Mouse (Mus musculus): ENCODE measurements around the gene Rhbdl2. TPM values are rescaled to one million over a fixed set of nuclear protein-coding genes. Genes with fewer than 3 reads are reported as not detected.
A peak's percentile ranks its signal among the peaks of the same experiment; 100 is the strongest.

Rhbdl2 gene
- not detected in 2 replicates for polyA plus RNA-seq (2012; ENCODE audit: insufficient read depth, low replicate concordance)

- no peaks in the 10 kb centered on the region for H3K9me3 ChIP-seq
- TF ChIP-seq GATA1 (IDR thresholded peaks at IDR 0.05; ENCODE audit: borderline replicate concordance, low read length), result no peak
- no peak for TF ChIP-seq FLI1 (IDR thresholded peaks at IDR 0.05; ENCODE audit: low read length)
- H3K4me3 ChIP-seq (replicated peaks), result no peak within 1 kb of the TSS
- H3K27me3 ChIP-seq (replicated peaks), result peaks cover 4% of the 10 kb centered on the region
- peaks cover 6% of the 10 kb centered on the region for H3K4me1 ChIP-seq
- no peaks in the 10 kb centered on the region for H3K36me3 ChIP-seq (replicated peaks; ENCODE audit: low read length)
Observed at GRCm38 (mm10) chr4:123787191-123787985, at the start of gene Rhbdl2. Gene Rhbdl2 (plus strand): TSS chr4:123787874.

- H3K36me3 ChIP-seq (replicated peaks; ENCODE audit: low read length), result peaks cover 85% of the 10 kb centered on the region
- H3K4me3 ChIP-seq (replicated peaks), result no peak overlapping the region
- TF ChIP-seq FLI1 (IDR thresholded peaks at IDR 0.05; ENCODE audit: low read length) (no peak), GATA1 (IDR thresholded peaks at IDR 0.05; ENCODE audit: borderline replicate concordance, low read length) (no peak)
Observed at GRCm38 (mm10) chr4:123738708-123739107, 49.0 kb upstream of the Rhbdl2 start.

GRCm38 (mm10) chr4:123742891-123743290 lies 44.8 kb upstream of the Rhbdl2 start:
- Histone ChIP-seq H3K27me3 (replicated peaks) (no peaks in the 10 kb centered on the region), H3K36me3 (replicated peaks; ENCODE audit: low read length) (peaks cover 88% of the 10 kb centered on the region), H3K4me3 (replicated peaks) (no peak overlapping the region), H3K4me1 (peaks cover 55% of the 10 kb centered on the region), H3K9me3 (no peaks in the 10 kb centered on the region)
- TF ChIP-seq GATA1 (IDR thresholded peaks at IDR 0.05; ENCODE audit: borderline replicate concordance, low read length), result no peak
- TF ChIP-seq FLI1 (IDR thresholded peaks at IDR 0.05; ENCODE audit: low read length), result no peak

More at GRCm38 (mm10) chr4:123738708-123739107, 49.0 kb upstream of the Rhbdl2 start:
- H3K4me1 ChIP-seq, result peaks cover 16% of the 10 kb centered on the region
- H3K9me3 ChIP-seq, result no peaks in the 10 kb centered on the region
- H3K27me3 ChIP-seq (replicated peaks), result no peaks in the 10 kb centered on the region

- H3K27me3 ChIP-seq (replicated peaks), result no peaks in the 10 kb centered on the region
- no peaks in the 10 kb centered on the region for H3K9me3 ChIP-seq
- H3K36me3 ChIP-seq (replicated peaks; ENCODE audit: low read length), result peaks cover 64% of the 10 kb centered on the region
- H3K4me3 ChIP-seq (replicated peaks), result peak overlapping the region; percentile 23
- peaks cover 64% of the 10 kb centered on the region for H3K4me1 ChIP-seq
- TF ChIP-seq GATA1 (IDR thresholded peaks at IDR 0.05; ENCODE audit: borderline replicate concordance, low read length), result no peak
- no peak for TF ChIP-seq FLI1 (IDR thresholded peaks at IDR 0.05; ENCODE audit: low read length)
Observed at GRCm38 (mm10) chr4:123745221-123745775, 42.4 kb upstream of the Rhbdl2 start.

- H3K36me3 ChIP-seq (replicated peaks; ENCODE audit: low read length), result peaks cover 30% of the 10 kb centered on the region
- H3K9me3 ChIP-seq, result no peaks in the 10 kb centered on the region
- H3K27me3 ChIP-seq (replicated peaks), result peaks cover 3% of the 10 kb centered on the region
- peak overlapping the region; percentile 95 for H3K4me3 ChIP-seq (replicated peaks)
- TF ChIP-seq GATA1 (IDR thresholded peaks at IDR 0.05; ENCODE audit: borderline replicate concordance, low read length), result no peak
- TF ChIP-seq FLI1 (IDR thresholded peaks at IDR 0.05; ENCODE audit: low read length), result no peak
- peaks cover 57% of the 10 kb centered on the region for H3K4me1 ChIP-seq
Observed at GRCm38 (mm10) chr4:123748726-123749415, 38.8 kb upstream of the Rhbdl2 start.

- TF ChIP-seq FLI1 (IDR thresholded peaks at IDR 0.05; ENCODE audit: low read length) (no peak), GATA1 (IDR thresholded peaks at IDR 0.05; ENCODE audit: borderline replicate concordance, low read length) (no peak)
- peaks cover 3% of the 10 kb centered on the region for H3K27me3 ChIP-seq (replicated peaks)
- peaks cover 50% of the 10 kb centered on the region for H3K4me1 ChIP-seq
- H3K9me3 ChIP-seq, result no peaks in the 10 kb centered on the region
- peaks cover 24% of the 10 kb centered on the region for H3K36me3 ChIP-seq (replicated peaks; ENCODE audit: low read length)
- peak overlapping the region; percentile 95 for H3K4me3 ChIP-seq (replicated peaks)
Observed at GRCm38 (mm10) chr4:123749484-123750130, 38.1 kb upstream of the Rhbdl2 start.

GRCm38 (mm10) chr4:123750152-123750651 lies 37.5 kb upstream of the Rhbdl2 start, which contains the start of gene Akirin1:
Gene Akirin1 (minus strand): TSS chr4:123750345.
- H3K9me3 ChIP-seq, result no peaks in the 10 kb centered on the region
- peaks cover 3% of the 10 kb centered on the region for H3K27me3 ChIP-seq (replicated peaks)

GRCm38 (mm10) chr4:123750707-123751312 lies 36.9 kb upstream of the Rhbdl2 start:
- Histone ChIP-seq H3K4me3 (replicated peaks) (peak overlapping the region; percentile 95), H3K4me1 (peaks cover 38% of the 10 kb centered on the region), H3K36me3 (replicated peaks; ENCODE audit: low read length) (peaks cover 15% of the 10 kb centered on the region), H3K27me3 (replicated peaks) (peaks cover 3% of the 10 kb centered on the region), H3K9me3 (no peaks in the 10 kb centered on the region)
- TF ChIP-seq GATA1 (IDR thresholded peaks at IDR 0.05; ENCODE audit: borderline replicate concordance, low read length) (no peak), FLI1 (IDR thresholded peaks at IDR 0.05; ENCODE audit: low read length) (no peak)

More at GRCm38 (mm10) chr4:123750152-123750651, 37.5 kb upstream of the Rhbdl2 start, which contains the start of gene Akirin1:
- H3K36me3 ChIP-seq (replicated peaks; ENCODE audit: low read length), result peaks cover 18% of the 10 kb centered on the region
- TF ChIP-seq GATA1 (IDR thresholded peaks at IDR 0.05; ENCODE audit: borderline replicate concordance, low read length), result no peak
- peak within 1 kb of the TSS; percentile 95 for H3K4me3 ChIP-seq (replicated peaks)
- H3K4me1 ChIP-seq, result peaks cover 44% of the 10 kb centered on the region

- Histone ChIP-seq H3K4me1 (peaks cover 10% of the 10 kb centered on the region), H3K27me3 (replicated peaks) (peaks cover 4% of the 10 kb centered on the region), H3K9me3 (no peaks in the 10 kb centered on the region), H3K36me3 (replicated peaks; ENCODE audit: low read length) (no peaks in the 10 kb centered on the region), H3K4me3 (replicated peaks) (no peak overlapping the region)
- no peak for TF ChIP-seq GATA1 (IDR thresholded peaks at IDR 0.05; ENCODE audit: borderline replicate concordance, low read length)
- TF ChIP-seq FLI1 (IDR thresholded peaks at IDR 0.05; ENCODE audit: low read length), result no peak
Observed at GRCm38 (mm10) chr4:123758306-123758705, 29.4 kb upstream of the Rhbdl2 start.
